Mouse (Mus musculus) liver, embryonic 14.5 days (tissue): ENCODE data around the gene Arrb1. TPM values are rescaled to one million over a fixed set of nuclear protein-coding genes. Genes with fewer than 3 reads are reported as not detected.
A peak's percentile ranks its signal among the peaks of the same experiment; 100 is the strongest.

Experiments
- ATAC-seq: fragments of 200-750 bp; cut with Nextera tagmentation; 2 replicates; pipeline ENCODE4 v1.8.0; 2017; ENCODE audit warnings: moderate number of reproducible peaks, mild to moderate bottlenecking, moderate library complexity; ENCODE audit not compliant: insufficient read depth
- DNase-seq, 3 experiments: peaks; one replicate each; pipeline ENCODE4 v3.0.0-alpha.2; 2012 to 2013; ENCODE audit warnings: low read depth in 3 of 3, low spot score in 3 of 3
- H3K27ac ChIP-seq: fragments of 300-500 bp; sonication (generic); 2 replicates; pipeline ENCODE4 v1.5.1; 2014; ENCODE audit warnings: moderate library complexity, mild to moderate bottlenecking, control low read depth, inconsistent platforms
- H3K27me3 ChIP-seq: fragments of 300-500 bp; sonication (generic); 2 replicates; pipeline ENCODE4 v1.6.1; 2014; ENCODE audit warnings: mild to moderate bottlenecking, low read length, moderate library complexity; ENCODE audit not compliant: control insufficient read depth, insufficient read depth
- H3K36me3 ChIP-seq: fragments of 300-500 bp; sonication (generic); replicated peaks from 2 replicates; pipeline ENCODE4 v1.6.1; 2014; ENCODE audit warnings: low read depth; ENCODE audit not compliant: control insufficient read depth, insufficient read depth
- H3K4me1 ChIP-seq, 2 experiments: fragments of 200-500 bp in 1 of 2; fragments of 300-500 bp in 1 of 2; sonication (generic) in 1 of 2; replicated peaks; 2 replicates each; pipeline ENCODE4 v1.6.1; 2012 to 2014; ENCODE audit warnings: antibody characterized with exemption in 1 of 2, inconsistent platforms in 1 of 2, low read length in 1 of 2; ENCODE audit not compliant: control insufficient read depth in 2 of 2, insufficient read depth in 2 of 2
- H3K4me2 ChIP-seq: fragments of 300-500 bp; sonication (generic); 2 replicates; pipeline ENCODE4 v1.6.1; 2014; ENCODE audit warnings: low read depth, mild to moderate bottlenecking, control low read depth, moderate library complexity
- H3K4me3 ChIP-seq, 2 experiments: fragments of 200-500 bp in 1 of 2; fragments of 300-500 bp in 1 of 2; sonication (generic) in 1 of 2; 2 replicates each; pipeline ENCODE4 v1.5.1; 2012 to 2014; ENCODE audit warnings: low read depth in 2 of 2, low read length in 2 of 2, mild to moderate bottlenecking in 2 of 2, control low read depth in 1 of 2, inconsistent platforms in 1 of 2, moderate library complexity in 1 of 2; ENCODE audit not compliant: insufficient read depth in 1 of 2
- H3K9ac ChIP-seq: fragments of 300-500 bp; sonication (generic); replicated peaks from 2 replicates; pipeline ENCODE4 v1.6.1; 2014; ENCODE audit warnings: mild to moderate bottlenecking, control low read depth, moderate library complexity
- H3K9me3 ChIP-seq: fragments of 300-500 bp; sonication (generic); 2 replicates; pipeline ENCODE4 v1.6.1; 2016; ENCODE audit warnings: low read length, mixed read lengths; ENCODE audit not compliant: control insufficient read depth
- CTCF ChIP-seq: IDR thresholded peaks from 2 replicates; pipeline ENCODE4 v1.5.1; 2016; ENCODE audit warnings: antibody characterized with exemption, low read depth, control low read depth
- EP300 ChIP-seq: IDR thresholded peaks from 2 replicates; pipeline ENCODE4 v1.6.1; 2016; ENCODE audit warnings: antibody characterized with exemption, low read depth
- whole genome bisulfite sequencing: fragments of 180-500 bp; shearing (Covaris S2); extraction: QIAGEN DNeasy Blood & Tissue Kit; methylation state at CpG from one replicate; pipeline ENCODE4 v1.1.7; 2014; ENCODE audit not compliant: insufficient replicate concordance; 5-methylcytosine and 5-hydroxymethylcytosine counted together
- polyA plus RNA-seq, 2 experiments: library from polyadenylated mRNA; depleted of rRNA in 1 of 2; stranded (reverse) in 1 of 2; unstranded in 1 of 2; fragments of >200 nt; fragmentation: Nextera tagmentation in 1 of 2; extraction: Ambion mirVana in 1 of 2; gene quantifications; 2 replicates each; pipeline versions ENCODE4 v1.2.1 to v1.2.3; 2012 to 2014

Gene Arrb1
- polyA plus RNA-seq, 2 experiments: 30.1 to 235 TPM

- no peaks in the 10 kb centered on the region for H3K9me3 ChIP-seq
- no peak overlapping the region for H3K9ac ChIP-seq
- WGBS: 63% methylated on average over 5 of the region's 5 CpGs
- ATAC-seq: no peak
- H3K27ac ChIP-seq: no peak overlapping the region
- no peaks in the 10 kb centered on the region for H3K27me3 ChIP-seq
- peaks cover 3 to 25% of the 10 kb centered on the region in 2 experiments for H3K4me1 ChIP-seq
- no peak overlapping the region for H3K4me2 ChIP-seq
- H3K4me3 ChIP-seq: no peak overlapping the region
- DNase-seq: no peak
- no peak for TF ChIP-seq EP300
- TF ChIP-seq CTCF: no peak
- no peaks in the 10 kb centered on the region; the same call in 1 of the 2 replicates for H3K36me3 ChIP-seq
Measured at GRCm38 (mm10) chr7:99549668-99550067, 14.4 kb downstream of the Arrb1 start.

DNA sequence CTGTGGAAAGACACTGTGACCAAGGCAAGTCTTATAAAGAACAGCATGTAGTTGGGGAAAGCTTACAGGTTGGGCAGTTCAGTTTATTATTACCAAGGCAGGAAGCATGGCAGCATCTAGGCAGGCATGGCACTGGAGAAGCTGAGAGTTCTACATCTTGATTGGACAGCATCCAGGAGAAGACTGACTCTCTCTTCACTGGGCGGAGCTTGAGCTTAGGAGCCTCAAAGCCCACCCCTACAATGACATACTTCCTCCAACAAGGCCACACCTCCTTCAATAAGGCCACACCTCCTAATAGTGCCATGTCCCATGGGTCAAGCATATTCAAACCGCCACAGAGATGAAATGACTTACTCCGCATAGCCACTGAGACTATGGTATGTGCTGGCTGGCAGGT, 16.4 kb downstream of the Arrb1 start:
- H3K36me3 ChIP-seq: no peaks in the 10 kb centered on the region
- H3K9me3 ChIP-seq: no peaks in the 10 kb centered on the region
- WGBS: 91% methylated on average over 3 of the region's 3 CpGs
- TF ChIP-seq CTCF: no peak
- TF ChIP-seq EP300: no peak
- no peak overlapping the region for H3K27ac ChIP-seq
- no peak overlapping the region for H3K4me2 ChIP-seq
- DNase-seq (no peak), ATAC-seq (no peak)
- H3K4me3 ChIP-seq: no peak overlapping the region
- peaks cover 0 to 10% of the 10 kb centered on the region in 2 experiments; a peak in 2 of 4 replicates for H3K4me1 ChIP-seq
- no peak overlapping the region for H3K9ac ChIP-seq
- H3K27me3 ChIP-seq: no peaks in the 10 kb centered on the region

- TF ChIP-seq EP300: no peak
- TF ChIP-seq CTCF: no peak
- Histone ChIP-seq H3K4me1 (peaks cover 0 to 6% of the 10 kb centered on the region in 2 experiments; a peak in 2 of 4 replicates), H3K4me3 (no peak overlapping the region), H3K4me2 (no peak overlapping the region), H3K36me3 (no peaks in the 10 kb centered on the region), H3K27ac (no peak overlapping the region), H3K27me3 (no peaks in the 10 kb centered on the region), H3K9me3 (no peaks in the 10 kb centered on the region), H3K9ac (no peak overlapping the region)
- ATAC-seq: no peak
- whole genome bisulfite sequencing: 66% methylated on average over 9 of the region's 9 CpGs
- no peak for DNase-seq
Measured at GRCm38 (mm10) chr7:99553222-99553884, 18.1 kb downstream of the Arrb1 start.

DNA sequence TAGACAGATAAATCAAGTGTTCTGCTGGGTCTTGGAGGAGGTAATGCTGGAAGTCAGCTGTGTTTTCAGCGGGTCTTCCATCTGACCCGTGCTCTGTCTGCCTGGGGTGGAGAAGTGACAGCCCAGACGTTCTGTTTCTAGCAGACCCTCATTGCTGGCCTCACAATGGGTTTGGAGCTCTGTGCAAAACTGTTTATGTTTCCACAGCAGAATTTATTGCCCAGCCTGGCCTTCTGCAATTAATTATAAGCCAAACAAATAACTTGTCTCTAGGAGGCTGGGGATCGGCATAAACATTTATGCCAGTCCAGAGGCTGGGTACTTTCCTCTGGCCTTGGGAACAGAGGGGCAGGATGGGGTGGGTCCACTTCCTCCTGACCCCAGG, 18.6 kb downstream of the Arrb1 start:
- Histone ChIP-seq H3K9ac (no peak overlapping the region), H3K4me2 (no peak overlapping the region), H3K27me3 (no peaks in the 10 kb centered on the region), H3K36me3 (no peaks in the 10 kb centered on the region), H3K4me1 (peaks cover 0 to 6% of the 10 kb centered on the region in 2 experiments; a peak in 2 of 4 replicates), H3K9me3 (no peaks in the 10 kb centered on the region), H3K4me3 (no peak overlapping the region), H3K27ac (no peak overlapping the region)
- 51% methylated on average over 4 of the region's 4 CpGs for WGBS
- no peak for ATAC-seq
- no peak for DNase-seq
- TF ChIP-seq CTCF (no peak), EP300 (no peak)

DNA sequence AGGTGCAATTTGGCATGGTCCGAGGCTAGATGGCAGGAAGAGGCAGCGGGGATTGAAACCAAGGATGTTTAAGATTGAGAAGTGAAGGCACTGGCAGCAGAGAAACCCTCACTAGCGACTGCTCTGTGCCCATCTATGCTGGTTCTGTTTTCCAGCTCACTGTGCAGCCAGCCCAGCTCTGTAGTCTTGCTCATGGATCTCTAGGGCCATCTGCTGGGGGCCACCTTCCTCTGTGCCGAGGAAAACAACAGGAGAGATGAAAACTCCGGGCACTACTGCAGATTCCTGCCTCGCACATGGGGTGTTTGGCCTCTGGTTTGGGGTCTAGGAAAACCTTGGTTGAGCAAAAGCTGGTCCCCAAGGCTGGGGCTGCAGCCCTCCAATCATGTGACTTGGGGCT, 20.6 kb downstream of the Arrb1 start:
- H3K9ac ChIP-seq: no peak overlapping the region
- no peak overlapping the region for H3K4me3 ChIP-seq
- no peak for DNase-seq
- WGBS: 37% methylated on average over 6 of the region's 6 CpGs
- no peaks in the 10 kb centered on the region for H3K9me3 ChIP-seq
- no peaks in the 10 kb centered on the region for H3K36me3 ChIP-seq
- peak; percentile 42; the same call in 1 of the 2 replicates for ATAC-seq
- H3K27me3 ChIP-seq: no peaks in the 10 kb centered on the region
- TF ChIP-seq CTCF (peak; percentile 89), EP300 (no peak)
- H3K4me1 ChIP-seq: peaks cover 0 to 6% of the 10 kb centered on the region in 2 experiments; a peak in 2 of 4 replicates
- no peak overlapping the region for H3K27ac ChIP-seq
- no peak overlapping the region for H3K4me2 ChIP-seq
